Mouse (Mus musculus): ENCODE measurements around the gene Slc6a4. TPM values are rescaled to one million over a fixed set of nuclear protein-coding genes. Genes with fewer than 3 reads are reported as not detected.
A peak's percentile ranks its signal among the peaks of the same experiment; 100 is the strongest.

Slc6a4 gene
- polyA plus RNA-seq, 1 experiment from 2014 or later = 0.49 TPM

DNA sequence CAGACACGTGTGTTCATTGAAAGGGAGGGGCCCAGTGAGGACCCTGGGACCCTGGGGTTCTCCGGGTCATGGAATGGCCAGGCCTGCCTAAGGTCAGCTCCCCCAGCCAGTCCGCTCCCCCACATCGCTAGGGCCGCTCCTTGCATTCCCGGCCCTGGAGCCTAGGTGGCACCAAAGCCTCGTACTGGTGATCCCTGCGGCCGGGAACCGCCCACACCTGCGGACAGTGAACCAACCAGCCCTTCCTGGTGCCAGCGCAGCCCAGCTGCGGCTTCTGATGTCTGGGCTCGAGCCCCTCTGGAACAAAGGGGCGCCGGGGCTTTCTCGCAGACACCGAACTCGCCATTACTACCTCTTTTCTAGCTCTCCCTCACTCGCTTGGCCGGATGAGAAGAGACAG, 1.1 kb upstream of the Slc6a4 start:
- Histone ChIP-seq H3K27ac (no peak overlapping the region), H3K9ac (peak overlapping the region; percentile 47; the same call in 1 of the 2 replicates), H3K4me3 (peak overlapping the region; percentile 41), H3K27me3 (replicated peaks) (peaks cover 61% of the 10 kb centered on the region), H3K4me2 (replicated peaks) (peak overlapping the region; percentile 79), H3K4me1 (peaks cover 13% of the 10 kb centered on the region), H3K9me3 (no peaks in the 10 kb centered on the region), H3K36me3 (no peaks in the 10 kb centered on the region)
- 1% methylated on average over 21 of the region's 21 CpGs for WGBS
- ATAC-seq (ENCODE audit: low FRiP score, low read depth) = 0 out of 2 replicates have a peak, but pooled peaks have one; percentile 44

DNA sequence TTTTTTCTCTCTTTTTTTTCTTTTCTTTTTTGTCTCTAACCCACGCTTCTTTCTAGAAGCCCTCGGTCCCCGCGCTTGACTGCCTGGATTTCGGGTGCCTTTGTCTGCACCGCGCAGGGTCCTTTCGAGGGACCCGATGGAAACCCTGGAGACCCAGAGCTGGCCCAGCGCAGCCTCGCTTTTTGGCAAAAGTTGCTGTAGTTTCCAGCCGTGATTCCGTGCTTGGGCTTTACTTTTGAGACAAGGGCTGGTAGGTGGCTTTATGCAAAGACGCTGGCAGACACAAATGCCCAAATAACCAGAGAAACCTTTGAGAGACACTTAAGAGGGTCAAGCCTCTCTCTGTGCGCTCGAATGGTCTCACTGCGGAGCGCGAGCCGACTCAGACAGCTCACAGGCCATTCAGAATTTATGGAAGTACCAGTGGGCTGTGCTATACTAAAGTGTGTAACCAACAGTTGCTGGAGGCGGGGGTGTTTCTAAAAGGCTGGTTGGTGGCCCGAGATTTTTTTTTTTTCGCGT, 363 bp downstream of the Slc6a4 start:
- Histone ChIP-seq H3K4me2 (replicated peaks) (peak overlapping the region; percentile 79), H3K27me3 (replicated peaks) (peaks cover 63% of the 10 kb centered on the region), H3K9me3 (no peaks in the 10 kb centered on the region), H3K27ac (no peak overlapping the region), H3K9ac (no peak overlapping the region), H3K36me3 (no peaks in the 10 kb centered on the region), H3K4me1 (peaks cover 13% of the 10 kb centered on the region), H3K4me3 (peak overlapping the region; percentile 34)
- ATAC-seq (ENCODE audit: low FRiP score, low read depth) = no peak
- 6% methylated on average over 24 of the region's 24 CpGs for WGBS

DNA sequence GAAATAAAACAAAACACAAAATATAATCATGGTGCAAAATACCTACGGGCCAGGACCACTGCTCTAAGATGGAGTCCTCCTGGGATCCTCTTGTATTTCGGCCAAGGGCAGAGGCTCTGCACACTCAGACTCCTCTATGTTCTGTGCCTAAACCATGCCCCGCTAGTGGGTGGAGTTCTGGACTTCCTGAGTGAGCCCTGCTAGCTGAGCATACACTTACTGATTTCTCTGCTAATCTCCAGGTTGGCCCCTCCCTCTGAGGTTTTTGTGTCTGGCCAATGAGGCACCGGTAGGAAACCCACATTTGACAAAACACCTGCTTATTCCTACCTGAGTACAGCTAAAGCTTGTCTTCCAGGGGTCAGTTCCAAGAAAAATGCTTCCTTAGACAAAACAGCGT, 2.3 kb downstream of the Slc6a4 start:
- H3K27me3 ChIP-seq (replicated peaks) = peaks cover 58% of the 10 kb centered on the region
- WGBS = 69% methylated on average over 5 of the region's 5 CpGs
- H3K4me3 ChIP-seq = no peak overlapping the region
- H3K4me1 ChIP-seq = peaks cover 13% of the 10 kb centered on the region
- no peak overlapping the region for H3K9ac ChIP-seq
- no peaks in the 10 kb centered on the region for H3K9me3 ChIP-seq
- no peaks in the 10 kb centered on the region for H3K36me3 ChIP-seq
- H3K27ac ChIP-seq = no peak overlapping the region
- ATAC-seq (ENCODE audit: low FRiP score, low read depth) = no peak
- no peak overlapping the region for H3K4me2 ChIP-seq (replicated peaks)

DNA sequence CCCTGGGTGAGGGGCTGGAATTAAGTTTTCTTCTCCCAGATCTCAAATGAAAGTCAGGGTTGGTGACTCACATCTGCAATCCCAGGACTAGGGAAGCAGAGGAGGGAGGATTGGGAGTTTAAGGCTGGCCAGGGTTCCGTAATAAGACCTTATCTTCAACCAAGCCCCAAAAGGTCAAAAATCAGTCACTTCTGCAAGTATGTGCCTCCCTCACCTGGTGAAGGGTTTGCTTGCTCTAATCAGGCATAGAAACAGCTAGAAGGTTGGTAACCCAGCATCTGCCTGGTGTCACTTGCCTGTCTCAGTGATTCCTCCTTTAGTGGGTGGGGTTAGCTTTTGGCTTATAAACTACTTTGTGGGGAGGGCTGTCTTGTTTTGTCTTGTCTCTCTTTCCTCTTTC, 4.0 kb downstream of the Slc6a4 start:
- Histone ChIP-seq H3K9ac (no peak overlapping the region), H3K4me3 (no peak overlapping the region), H3K36me3 (no peaks in the 10 kb centered on the region), H3K27ac (no peak overlapping the region), H3K4me1 (peaks cover 13% of the 10 kb centered on the region), H3K27me3 (replicated peaks) (peaks cover 44% of the 10 kb centered on the region), H3K9me3 (no peaks in the 10 kb centered on the region), H3K4me2 (replicated peaks) (no peak overlapping the region)
- ATAC-seq (ENCODE audit: low FRiP score, low read depth) = no peak
- WGBS = 88% methylated on average over 1 of the region's 1 CpGs

DNA sequence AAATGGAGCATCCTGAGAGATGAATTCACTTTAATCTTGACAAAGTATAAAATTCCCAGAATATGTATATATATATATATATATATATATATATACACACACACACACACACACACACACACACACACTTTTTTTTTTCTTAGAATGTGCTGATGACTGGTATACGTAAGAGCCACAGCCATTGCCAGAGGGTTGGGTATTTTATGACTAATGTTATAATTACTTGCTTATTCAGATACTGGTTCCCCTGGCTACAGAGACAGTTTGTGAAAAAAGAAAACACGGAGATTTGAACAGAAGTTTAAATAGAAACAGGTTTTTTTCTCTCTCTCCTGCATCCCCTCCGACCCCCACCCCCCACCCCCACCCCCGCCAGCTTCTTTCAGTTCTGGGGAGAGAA, 7.5 kb downstream of the Slc6a4 start:
- no peak for ATAC-seq (ENCODE audit: low FRiP score, low read depth)
- WGBS = 71% methylated on average over 4 of the region's 4 CpGs

DNA sequence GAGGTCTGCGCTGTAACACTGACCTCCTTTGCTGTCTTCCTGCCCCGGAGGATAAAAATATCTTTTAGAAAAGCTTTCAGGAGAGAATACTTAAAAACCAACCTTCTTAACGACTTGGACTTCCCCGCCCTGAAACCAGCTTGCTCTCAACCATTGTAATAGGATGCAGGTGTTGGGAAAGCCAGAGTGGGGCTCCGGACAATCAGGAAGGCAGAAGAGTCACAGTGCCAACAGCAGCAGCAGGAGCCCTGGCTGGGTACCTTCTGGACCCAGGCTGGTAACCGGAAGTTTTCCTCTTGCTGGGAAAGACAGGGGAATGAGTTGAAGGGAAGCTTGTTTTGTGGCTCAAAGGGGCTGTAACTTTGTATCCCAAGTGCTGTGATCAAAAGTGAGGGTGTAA, 8.2 kb downstream of the Slc6a4 start:
- Histone ChIP-seq H3K9ac (no peak overlapping the region), H3K36me3 (no peaks in the 10 kb centered on the region), H3K4me1 (no peaks in the 10 kb centered on the region), H3K4me2 (replicated peaks) (no peak overlapping the region), H3K27me3 (replicated peaks) (peaks cover 7% of the 10 kb centered on the region), H3K27ac (no peak overlapping the region), H3K4me3 (no peak overlapping the region), H3K9me3 (no peaks in the 10 kb centered on the region)
- WGBS = 60% methylated on average over 6 of the region's 6 CpGs
- no peak for ATAC-seq (ENCODE audit: low FRiP score, low read depth)

More for the DNA sequence above, 7.5 kb downstream of the Slc6a4 start:
- no peak overlapping the region for H3K4me3 ChIP-seq
- H3K4me1 ChIP-seq = no peaks in the 10 kb centered on the region
- H3K27me3 ChIP-seq (replicated peaks) = peaks cover 12% of the 10 kb centered on the region
- no peaks in the 10 kb centered on the region for H3K36me3 ChIP-seq
- H3K9me3 ChIP-seq = no peaks in the 10 kb centered on the region
- H3K9ac ChIP-seq = no peak overlapping the region
- H3K27ac ChIP-seq = no peak overlapping the region
- no peak overlapping the region for H3K4me2 ChIP-seq (replicated peaks)

DNA sequence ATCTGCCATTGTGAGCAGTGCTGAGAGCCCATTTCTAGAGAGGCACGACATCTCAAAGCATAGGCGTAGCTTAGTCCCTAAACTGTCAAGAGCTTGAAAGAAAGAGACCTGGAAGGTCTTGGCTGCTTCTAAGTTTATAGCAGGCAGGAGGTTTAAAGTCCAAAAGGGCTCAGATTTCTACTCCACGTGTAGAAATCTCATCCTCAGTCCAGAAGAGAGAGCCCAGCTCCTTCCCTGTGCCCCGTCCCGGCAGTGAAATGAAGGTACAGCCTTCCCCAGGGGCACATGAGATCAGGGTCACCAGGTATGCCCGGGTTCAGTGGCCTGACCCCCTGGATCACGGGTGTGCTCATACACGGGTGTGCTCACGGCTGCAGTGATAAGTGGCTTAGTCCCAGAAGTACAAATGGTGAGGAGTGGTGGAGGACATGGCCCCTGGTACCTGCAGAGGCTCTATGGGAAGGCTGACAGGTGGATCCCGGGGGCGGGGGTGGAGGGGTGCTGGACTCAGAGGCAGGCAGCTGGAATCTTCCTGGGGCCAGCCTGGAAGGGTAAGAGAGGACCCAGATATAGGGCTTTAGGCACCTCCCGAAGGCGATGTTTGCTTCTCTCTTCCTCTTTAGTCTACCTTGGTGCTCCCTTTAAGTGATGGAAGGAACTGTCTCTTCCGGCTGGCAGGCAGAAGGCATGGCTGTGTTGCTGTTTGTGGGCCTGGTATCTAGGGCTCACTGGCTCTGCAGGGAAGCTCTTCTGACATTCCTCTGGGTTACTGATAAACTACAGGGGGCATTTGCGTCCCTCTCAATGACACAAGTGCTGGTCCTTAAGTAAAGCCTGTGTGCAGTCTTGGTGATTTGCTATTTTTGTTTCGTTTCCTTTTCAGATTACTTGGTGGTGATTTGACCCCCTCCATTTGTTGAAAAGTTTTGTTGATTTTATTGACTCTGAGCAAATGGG, 10.9 kb downstream of the Slc6a4 start:
- no peak overlapping the region for H3K27ac ChIP-seq
- H3K36me3 ChIP-seq = no peaks in the 10 kb centered on the region
- H3K4me1 ChIP-seq = no peaks in the 10 kb centered on the region
- H3K4me3 ChIP-seq = no peak overlapping the region
- H3K4me2 ChIP-seq (replicated peaks) = no peak overlapping the region
- H3K9me3 ChIP-seq = no peaks in the 10 kb centered on the region
- H3K9ac ChIP-seq = no peak overlapping the region
- ATAC-seq (ENCODE audit: low FRiP score, low read depth) = no peak
- no peaks in the 10 kb centered on the region for H3K27me3 ChIP-seq (replicated peaks)
- 80% methylated on average over 16 of the region's 16 CpGs for WGBS

DNA sequence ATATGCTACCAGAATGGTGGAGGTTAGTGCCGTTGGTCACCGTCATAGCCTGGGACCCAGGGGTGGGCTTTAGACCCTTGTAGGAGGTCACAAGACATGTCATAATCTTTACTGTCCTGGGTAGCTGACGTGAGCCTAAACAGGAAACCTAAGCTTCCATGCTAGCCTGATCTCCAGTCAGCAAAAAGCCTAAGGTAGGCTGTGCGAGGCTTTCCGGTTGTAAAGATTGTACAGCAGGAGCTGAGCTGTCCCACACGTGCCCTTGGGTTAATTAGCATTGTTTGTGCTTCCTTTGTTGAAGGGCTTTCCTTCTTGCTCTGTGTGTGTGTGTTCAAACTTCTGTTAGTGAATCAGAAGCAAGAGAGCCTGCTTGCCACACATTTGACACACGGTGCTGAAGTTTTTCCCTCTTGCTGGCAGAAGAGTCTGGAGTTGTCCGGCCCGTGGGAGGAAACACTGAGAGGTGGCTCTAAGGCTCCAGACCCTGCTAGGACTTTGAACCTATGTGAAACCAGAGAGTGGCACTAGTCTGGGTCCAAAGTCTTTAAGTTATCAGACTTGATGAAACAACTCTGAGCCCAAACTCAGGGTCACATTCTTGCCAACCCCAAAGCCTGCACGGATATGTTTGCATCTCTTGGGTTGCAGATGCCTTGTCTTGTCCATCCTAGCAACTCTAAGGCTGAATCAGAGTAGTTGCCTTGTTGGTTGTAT, 12.5 kb downstream of the Slc6a4 start:
- Histone ChIP-seq H3K27me3 (replicated peaks) (no peaks in the 10 kb centered on the region), H3K4me1 (no peaks in the 10 kb centered on the region), H3K27ac (no peak overlapping the region), H3K4me3 (no peak overlapping the region), H3K9ac (no peak overlapping the region), H3K9me3 (no peaks in the 10 kb centered on the region), H3K4me2 (replicated peaks) (no peak overlapping the region), H3K36me3 (no peaks in the 10 kb centered on the region)
- WGBS = 81% methylated on average over 10 of the region's 10 CpGs
- no peak for ATAC-seq (ENCODE audit: low FRiP score, low read depth)

DNA sequence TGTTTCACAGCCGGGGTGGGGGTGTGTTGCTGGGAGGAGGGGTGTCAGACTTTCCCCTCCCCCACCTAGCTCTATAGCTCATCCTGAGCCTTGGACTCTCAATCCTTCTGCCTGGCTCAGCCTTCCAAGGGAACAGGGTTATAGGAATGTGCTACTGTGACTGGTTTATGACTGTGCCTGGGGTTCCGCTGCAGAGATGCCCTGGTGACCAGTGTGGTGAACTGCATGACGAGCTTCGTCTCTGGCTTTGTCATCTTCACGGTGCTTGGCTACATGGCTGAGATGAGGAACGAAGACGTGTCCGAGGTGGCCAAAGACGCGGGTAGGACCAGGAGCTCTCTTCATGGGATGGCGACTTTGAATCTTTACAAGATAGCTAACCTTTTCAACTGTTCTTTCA, 19.6 kb downstream of the Slc6a4 start:
- Histone ChIP-seq H3K4me3 (no peak overlapping the region), H3K9me3 (no peaks in the 10 kb centered on the region), H3K4me2 (replicated peaks) (no peak overlapping the region), H3K9ac (no peak overlapping the region), H3K36me3 (no peaks in the 10 kb centered on the region), H3K27me3 (replicated peaks) (0 out of 2 replicates have a peak, but pooled peaks cover 2% of the 10 kb centered on the region), H3K4me1 (no peaks in the 10 kb centered on the region), H3K27ac (no peak overlapping the region)
- WGBS = 56% methylated on average over 11 of the region's 11 CpGs
- no peak for ATAC-seq (ENCODE audit: low FRiP score, low read depth)

DNA sequence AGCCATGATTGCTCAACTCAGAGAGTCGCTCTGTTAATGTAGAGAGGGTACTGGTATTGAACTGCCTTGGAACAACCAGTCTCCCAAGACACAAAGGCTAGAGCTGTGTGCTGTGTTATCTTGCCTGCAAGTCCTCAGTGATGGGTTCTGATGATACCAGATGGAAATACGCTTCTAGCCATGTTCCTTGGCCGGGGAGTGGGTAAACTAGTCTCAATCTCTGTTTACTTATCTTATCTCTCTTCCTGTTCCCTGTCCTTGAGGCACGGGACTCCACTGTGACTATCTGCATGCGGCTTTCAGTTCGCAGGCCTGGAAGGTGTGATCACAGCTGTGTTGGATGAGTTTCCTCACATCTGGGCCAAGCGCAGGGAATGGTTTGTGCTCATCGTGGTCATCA, 21.1 kb downstream of the Slc6a4 start:
- Histone ChIP-seq H3K9ac (no peak overlapping the region), H3K9me3 (no peaks in the 10 kb centered on the region), H3K4me1 (no peaks in the 10 kb centered on the region), H3K4me3 (no peak overlapping the region), H3K27me3 (replicated peaks) (0 out of 2 replicates have a peak, but pooled peaks cover 2% of the 10 kb centered on the region), H3K27ac (no peak overlapping the region), H3K36me3 (no peaks in the 10 kb centered on the region), H3K4me2 (replicated peaks) (no peak overlapping the region)
- WGBS = 86% methylated on average over 8 of the region's 8 CpGs
- no peak for ATAC-seq (ENCODE audit: low FRiP score, low read depth)

DNA sequence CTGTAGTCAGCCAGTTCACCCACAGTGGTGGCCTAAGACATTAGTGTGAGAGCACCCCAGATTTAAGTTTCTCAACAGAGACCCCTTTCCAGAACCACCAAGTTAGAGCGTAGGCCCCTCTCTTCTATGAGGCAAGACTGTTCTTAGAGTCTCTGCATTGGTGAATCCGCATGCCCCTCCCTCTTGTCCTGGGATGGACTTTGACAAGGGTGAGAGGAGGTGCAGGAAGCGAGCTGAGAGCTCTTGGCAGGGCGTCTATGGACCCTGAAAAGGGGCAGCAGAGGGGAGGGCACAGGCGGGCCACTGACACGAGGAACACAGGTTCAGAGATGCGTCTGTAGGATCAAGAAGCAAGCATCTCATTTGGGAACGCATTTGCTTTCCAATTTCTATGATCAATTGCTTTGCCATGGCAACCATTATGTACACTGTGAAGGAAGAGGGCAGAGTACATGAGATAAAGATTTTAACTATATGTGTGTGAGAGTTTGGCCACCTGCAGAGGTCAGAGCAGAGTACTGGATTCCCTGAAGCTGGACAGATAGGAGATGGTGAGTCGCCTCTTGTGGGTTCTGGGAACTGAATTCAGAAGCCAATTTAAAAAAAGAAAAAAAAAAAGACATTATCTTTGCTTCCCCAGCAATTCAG, 23.5 kb downstream of the Slc6a4 start:
- H3K4me1 ChIP-seq = no peaks in the 10 kb centered on the region
- no peak overlapping the region for H3K4me2 ChIP-seq (replicated peaks)
- H3K27ac ChIP-seq = no peak overlapping the region
- H3K9ac ChIP-seq = no peak overlapping the region
- no peaks in the 10 kb centered on the region for H3K36me3 ChIP-seq
- no peak for ATAC-seq (ENCODE audit: low FRiP score, low read depth)
- WGBS = 77% methylated on average over 9 of the region's 9 CpGs
- no peaks in the 10 kb centered on the region for H3K9me3 ChIP-seq
- 0 out of 2 replicates have a peak, but pooled peaks cover 2% of the 10 kb centered on the region for H3K27me3 ChIP-seq (replicated peaks)
- H3K4me3 ChIP-seq = no peak overlapping the region

DNA sequence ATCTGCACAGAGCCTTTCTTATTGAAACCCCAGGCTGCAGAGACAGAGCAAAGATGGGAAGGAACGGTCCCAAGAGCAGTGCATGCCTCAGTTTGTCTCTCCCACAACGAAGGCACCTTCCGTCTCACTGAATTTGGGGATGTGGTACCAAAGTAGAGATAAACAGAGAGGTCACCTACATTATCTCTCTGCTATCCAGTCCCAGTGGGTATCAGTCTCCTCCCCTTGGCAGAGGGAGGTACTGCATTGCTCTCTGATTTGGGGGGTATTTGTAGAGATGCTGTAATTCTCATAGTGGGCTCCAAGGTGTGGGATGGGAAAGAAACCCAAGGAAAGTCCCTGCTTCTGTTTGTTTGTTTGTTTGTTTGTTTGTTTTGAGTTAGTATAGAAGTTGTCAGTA, 28.2 kb downstream of the Slc6a4 start:
- no peaks in the 10 kb centered on the region for H3K4me1 ChIP-seq
- H3K27me3 ChIP-seq (replicated peaks) = no peaks in the 10 kb centered on the region
- H3K9ac ChIP-seq = no peak overlapping the region
- 71% methylated on average over 3 of the region's 3 CpGs for WGBS
- no peak overlapping the region for H3K4me3 ChIP-seq
- ATAC-seq (ENCODE audit: low FRiP score, low read depth) = no peak
- H3K4me2 ChIP-seq (replicated peaks) = no peak overlapping the region
- no peaks in the 10 kb centered on the region for H3K9me3 ChIP-seq
- H3K36me3 ChIP-seq = no peaks in the 10 kb centered on the region
- no peak overlapping the region for H3K27ac ChIP-seq
